Mouse (Mus musculus): Measurements from ENCODE around the gene Rgs11. TPM values are rescaled to one million over a fixed set of nuclear protein-coding genes. Genes with fewer than 3 reads are reported as not detected.

Gene Rgs11
- polyA plus RNA-seq, 1 experiment from 2014 or later: 2.6 TPM

- H3K4me3 ChIP-seq (replicated peaks; ENCODE audit: low read depth, low read length): no peak overlapping the region
- H3K9me3 ChIP-seq (ENCODE audit: control insufficient read depth, low read length): no peaks in the 10 kb centered on the region
- no peak for DNase-seq
- no peaks in the 10 kb centered on the region for H3K4me1 ChIP-seq (ENCODE audit: control insufficient read depth, insufficient read depth, low read length)
- no peak overlapping the region for H3K4me2 ChIP-seq (ENCODE audit: low read length)
- no peaks in the 10 kb centered on the region for H3K27me3 ChIP-seq (ENCODE audit: control insufficient read depth, insufficient read depth, low read length)
- no peak overlapping the region for H3K27ac ChIP-seq (replicated peaks; ENCODE audit: low read depth, low read length)
- H3K36me3 ChIP-seq (ENCODE audit: control insufficient read depth, insufficient read depth, low read length): peaks cover 93% of the 10 kb centered on the region
- H3K9ac ChIP-seq (replicated peaks; ENCODE audit: low read length): no peak overlapping the region
- WGBS: 96% methylated on average over 15 of the region's 15 CpGs
- ATAC-seq (ENCODE audit: low FRiP score, low TSS enrichment): no peak
Observed at GRCm38 (mm10) chr17:26192481-26193190, 10.1 kb upstream of the Rgs11 start.

DNA sequence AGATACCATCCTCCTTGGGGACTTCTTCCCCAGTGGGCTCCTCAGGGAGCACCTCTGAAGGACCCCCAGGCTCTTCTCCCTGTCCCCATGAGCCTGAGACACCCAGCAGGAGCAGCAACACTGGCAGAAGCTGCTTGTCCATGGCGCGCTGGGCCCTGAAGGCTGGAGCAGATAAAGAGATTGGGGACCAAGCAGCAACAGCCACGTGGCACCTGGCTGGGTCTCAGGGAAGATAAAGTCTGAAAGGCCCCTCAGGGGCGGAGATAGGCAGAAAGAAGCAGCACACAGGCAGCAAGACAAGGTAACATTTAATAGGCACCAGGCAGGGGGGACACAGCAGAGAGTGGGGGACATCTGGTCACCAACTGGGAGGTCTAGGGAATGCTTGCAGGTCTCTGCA lies 3.9 kb upstream of the Rgs11 start, which contains the start of gene Pdia2:
Gene Pdia2 (minus strand): TSS at position 196 of the 400 bp plus-strand sequence.
- Histone ChIP-seq H3K9ac (replicated peaks; ENCODE audit: low read length) (no peak within 1 kb of the TSS), H3K4me3 (replicated peaks; ENCODE audit: low read depth, low read length) (no peak within 1 kb of the TSS), H3K27ac (replicated peaks; ENCODE audit: low read depth, low read length) (no peak within 1 kb of the TSS), H3K4me2 (ENCODE audit: low read length) (no peak within 1 kb of the TSS), H3K27me3 (ENCODE audit: control insufficient read depth, insufficient read depth, low read length) (peaks cover 34% of the 10 kb centered on the region), H3K4me1 (ENCODE audit: control insufficient read depth, insufficient read depth, low read length) (peaks cover 13% of the 10 kb centered on the region; the same call in 1 of the 2 replicates), H3K9me3 (ENCODE audit: control insufficient read depth, low read length) (no peaks in the 10 kb centered on the region), H3K36me3 (ENCODE audit: control insufficient read depth, insufficient read depth, low read length) (peaks cover 39% of the 10 kb centered on the region)
- no peak for DNase-seq
- 82% methylated on average over 4 of the region's 4 CpGs for WGBS
- no peak for ATAC-seq (ENCODE audit: low FRiP score, low TSS enrichment)

DNA sequence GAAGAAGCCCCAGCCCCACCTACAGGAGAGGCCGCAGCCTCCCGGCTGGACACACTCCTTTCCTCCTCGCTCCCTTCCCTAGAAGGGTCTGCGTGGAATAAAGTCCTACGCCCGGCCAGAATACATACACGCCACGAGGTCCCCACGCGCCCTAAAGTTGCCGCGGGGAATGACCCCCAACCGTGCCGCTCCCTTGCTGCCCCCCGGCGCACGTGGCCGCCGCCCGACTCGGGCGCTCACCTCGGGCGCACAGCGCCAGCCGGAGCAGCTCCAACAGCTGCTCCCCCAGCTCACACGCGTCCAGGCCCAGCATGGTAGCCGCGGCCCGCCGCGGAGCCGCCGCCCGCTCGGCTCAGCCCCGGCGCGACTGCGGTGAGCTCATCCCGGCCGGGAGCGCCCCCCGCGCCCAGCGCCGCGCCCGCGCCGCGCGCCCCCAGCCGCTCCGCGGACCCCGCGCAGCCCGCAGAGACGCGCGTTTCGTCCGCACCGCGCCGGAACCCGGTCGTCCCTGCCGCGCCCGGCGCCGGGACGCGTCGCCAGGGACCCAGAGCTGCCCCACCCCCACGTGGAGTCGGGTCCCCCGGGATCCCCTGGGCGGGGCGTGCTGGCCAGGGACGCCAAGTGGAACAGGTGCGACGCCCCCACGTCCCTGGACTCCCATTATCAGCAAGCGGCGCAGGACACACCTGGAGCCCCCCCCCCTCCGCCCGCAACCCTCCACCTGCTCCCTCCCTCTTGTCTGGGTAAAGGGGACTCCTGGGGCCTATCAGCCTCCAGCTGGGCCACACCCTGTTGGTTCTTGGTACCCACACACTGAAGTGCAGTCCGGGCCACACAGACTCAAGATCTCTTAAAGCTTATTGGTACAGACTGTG lies 1.7 kb upstream of the Rgs11 start:
- H3K27ac ChIP-seq (replicated peaks; ENCODE audit: low read depth, low read length): no peak overlapping the region
- H3K27me3 ChIP-seq (ENCODE audit: control insufficient read depth, insufficient read depth, low read length): peaks cover 44% of the 10 kb centered on the region
- WGBS: under 1% methylated on average over 80 of the region's 92 CpGs
- H3K4me3 ChIP-seq (replicated peaks; ENCODE audit: low read depth, low read length): peak overlapping the region; percentile 51
- peak overlapping the region; percentile 60 for H3K9ac ChIP-seq (replicated peaks; ENCODE audit: low read length)
- peak; percentile 70 for DNase-seq
- H3K36me3 ChIP-seq (ENCODE audit: control insufficient read depth, insufficient read depth, low read length): peaks cover 19% of the 10 kb centered on the region
- no peaks in the 10 kb centered on the region for H3K9me3 ChIP-seq (ENCODE audit: control insufficient read depth, low read length)
- ATAC-seq (ENCODE audit: low FRiP score, low TSS enrichment): peak; percentile 49
- H3K4me1 ChIP-seq (ENCODE audit: control insufficient read depth, insufficient read depth, low read length): peaks cover 13% of the 10 kb centered on the region; the same call in 1 of the 2 replicates
- H3K4me2 ChIP-seq (ENCODE audit: low read length): peak overlapping the region; percentile 95

DNA sequence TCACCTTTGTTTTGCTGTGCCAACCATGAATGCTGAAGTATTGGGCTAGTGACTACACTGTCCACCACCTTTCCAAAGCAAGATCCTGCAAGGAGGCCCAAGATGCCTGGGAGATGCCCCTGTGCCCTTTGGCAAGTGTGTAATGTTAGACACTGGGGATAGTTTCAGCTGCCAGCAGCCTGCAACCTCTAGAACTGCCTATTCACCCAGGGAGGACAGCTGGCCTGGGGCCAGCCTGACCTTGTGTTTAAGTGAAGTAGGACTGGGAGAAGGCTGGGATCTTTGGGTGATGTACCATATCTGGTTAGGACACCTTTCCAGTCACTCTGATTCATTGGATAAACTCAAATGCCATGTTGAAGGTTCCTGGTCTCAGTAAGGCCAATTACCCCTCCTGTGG lies 753 bp upstream of the Rgs11 start:
- Histone ChIP-seq H3K27ac (replicated peaks; ENCODE audit: low read depth, low read length) (no peak overlapping the region), H3K9me3 (ENCODE audit: control insufficient read depth, low read length) (no peaks in the 10 kb centered on the region), H3K9ac (replicated peaks; ENCODE audit: low read length) (no peak overlapping the region), H3K4me2 (ENCODE audit: low read length) (no peak overlapping the region; the same call in 1 of the 2 replicates), H3K27me3 (ENCODE audit: control insufficient read depth, insufficient read depth, low read length) (peaks cover 44% of the 10 kb centered on the region), H3K4me3 (replicated peaks; ENCODE audit: low read depth, low read length) (no peak overlapping the region), H3K4me1 (ENCODE audit: control insufficient read depth, insufficient read depth, low read length) (peaks cover 13% of the 10 kb centered on the region; the same call in 1 of the 2 replicates), H3K36me3 (ENCODE audit: control insufficient read depth, insufficient read depth, low read length) (peaks cover 10% of the 10 kb centered on the region)
- DNase-seq (no peak), ATAC-seq (ENCODE audit: low FRiP score, low TSS enrichment) (no peak)

DNA sequence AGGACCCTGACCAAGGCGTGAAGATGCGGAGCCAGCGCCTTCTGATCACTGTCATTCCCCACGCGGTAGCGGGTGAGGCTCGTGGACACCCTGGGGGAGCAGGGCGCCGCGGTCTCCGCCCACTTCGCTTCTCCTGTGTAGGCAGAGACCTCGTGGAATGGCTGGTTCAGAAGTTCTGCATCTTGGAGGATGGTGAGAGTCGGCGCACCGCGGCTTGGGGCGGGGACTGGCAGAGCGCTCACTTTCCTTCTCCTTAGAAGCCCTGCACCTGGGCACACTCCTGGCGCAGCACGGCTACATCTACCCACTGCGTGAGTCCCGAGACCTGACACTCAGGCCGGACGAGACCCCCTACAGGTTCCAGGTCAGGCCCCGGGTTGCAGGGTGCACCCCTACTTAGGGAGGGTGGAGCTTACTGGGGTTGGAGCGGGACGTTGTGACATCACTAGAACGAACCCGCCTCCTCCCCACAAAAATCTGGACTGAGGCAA lies 615 bp downstream of the Rgs11 start:
- Histone ChIP-seq H3K36me3 (ENCODE audit: control insufficient read depth, insufficient read depth, low read length) (no peaks in the 10 kb centered on the region), H3K27ac (replicated peaks; ENCODE audit: low read depth, low read length) (no peak overlapping the region), H3K4me1 (ENCODE audit: control insufficient read depth, insufficient read depth, low read length) (peaks cover 13% of the 10 kb centered on the region; the same call in 1 of the 2 replicates), H3K27me3 (ENCODE audit: control insufficient read depth, insufficient read depth, low read length) (peaks cover 44% of the 10 kb centered on the region), H3K4me2 (ENCODE audit: low read length) (peak overlapping the region; percentile 72), H3K9me3 (ENCODE audit: control insufficient read depth, low read length) (no peaks in the 10 kb centered on the region), H3K9ac (replicated peaks; ENCODE audit: low read length) (peak overlapping the region; percentile 40; the same call in 1 of the 2 replicates), H3K4me3 (replicated peaks; ENCODE audit: low read depth, low read length) (peak overlapping the region; percentile 37)
- WGBS: under 1% methylated on average over 30 of the region's 30 CpGs
- ATAC-seq (ENCODE audit: low FRiP score, low TSS enrichment) (no peak), DNase-seq (peak; percentile 42)

- DNase-seq: no peak
- Histone ChIP-seq H3K9ac (replicated peaks; ENCODE audit: low read length) (no peak overlapping the region), H3K4me2 (ENCODE audit: low read length) (no peak overlapping the region), H3K9me3 (ENCODE audit: control insufficient read depth, low read length) (no peaks in the 10 kb centered on the region), H3K4me3 (replicated peaks; ENCODE audit: low read depth, low read length) (no peak overlapping the region), H3K27me3 (ENCODE audit: control insufficient read depth, insufficient read depth, low read length) (peaks cover 39% of the 10 kb centered on the region), H3K27ac (replicated peaks; ENCODE audit: low read depth, low read length) (no peak overlapping the region), H3K4me1 (ENCODE audit: control insufficient read depth, insufficient read depth, low read length) (peaks cover 13% of the 10 kb centered on the region; the same call in 1 of the 2 replicates), H3K36me3 (ENCODE audit: control insufficient read depth, insufficient read depth, low read length) (no peaks in the 10 kb centered on the region)
- 12% methylated on average over 11 of the region's 11 CpGs for WGBS
- no peak for ATAC-seq (ENCODE audit: low FRiP score, low TSS enrichment)
Observed at GRCm38 (mm10) chr17:26204766-26205165, 2.0 kb downstream of the Rgs11 start.

DNA sequence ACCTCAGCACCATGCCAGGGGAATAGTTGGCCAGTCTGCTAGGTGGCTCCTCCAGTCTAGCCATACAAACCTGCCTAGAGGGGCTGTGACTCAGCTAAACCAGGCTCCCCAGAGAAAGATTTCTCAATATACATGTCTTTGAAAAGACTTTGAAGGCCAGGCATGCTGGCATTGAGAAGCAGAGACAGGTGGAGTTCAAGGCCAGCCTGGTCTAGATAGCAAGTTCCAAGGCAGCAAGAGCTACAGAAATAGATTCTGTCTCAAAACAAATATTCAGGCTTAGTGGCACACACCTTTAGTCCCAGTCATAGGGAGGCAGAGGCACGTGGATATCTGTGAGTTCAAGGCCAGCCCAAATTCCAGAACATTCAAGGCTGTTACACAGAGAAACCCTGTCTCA lies 3.6 kb downstream of the Rgs11 start:
- H3K27me3 ChIP-seq (ENCODE audit: control insufficient read depth, insufficient read depth, low read length): peaks cover 35% of the 10 kb centered on the region
- H3K36me3 ChIP-seq (ENCODE audit: control insufficient read depth, insufficient read depth, low read length): no peaks in the 10 kb centered on the region
- peaks cover 11% of the 10 kb centered on the region; the same call in 1 of the 2 replicates for H3K4me1 ChIP-seq (ENCODE audit: control insufficient read depth, insufficient read depth, low read length)
- no peaks in the 10 kb centered on the region for H3K9me3 ChIP-seq (ENCODE audit: control insufficient read depth, low read length)
- no peak overlapping the region for H3K27ac ChIP-seq (replicated peaks; ENCODE audit: low read depth, low read length)
- H3K4me2 ChIP-seq (ENCODE audit: low read length): no peak overlapping the region
- DNase-seq: no peak
- ATAC-seq (ENCODE audit: low FRiP score, low TSS enrichment): no peak
- WGBS: 70% methylated on average over 1 of the region's 1 CpGs
- H3K4me3 ChIP-seq (replicated peaks; ENCODE audit: low read depth, low read length): no peak overlapping the region
- H3K9ac ChIP-seq (replicated peaks; ENCODE audit: low read length): no peak overlapping the region

- H3K4me1 ChIP-seq (ENCODE audit: control insufficient read depth, insufficient read depth, low read length): peaks cover 8% of the 10 kb centered on the region; the same call in 1 of the 2 replicates
- no peak within 1 kb of the TSS for H3K4me3 ChIP-seq (replicated peaks; ENCODE audit: low read depth, low read length)
- no peaks in the 10 kb centered on the region for H3K36me3 ChIP-seq (ENCODE audit: control insufficient read depth, insufficient read depth, low read length)
- H3K4me2 ChIP-seq (ENCODE audit: low read length): no peak within 1 kb of the TSS
- WGBS: 91% methylated on average over 12 of the region's 12 CpGs
- peaks cover 22% of the 10 kb centered on the region for H3K27me3 ChIP-seq (ENCODE audit: control insufficient read depth, insufficient read depth, low read length)
- ATAC-seq (ENCODE audit: low FRiP score, low TSS enrichment) (no peak), DNase-seq (no peak)
- no peaks in the 10 kb centered on the region for H3K9me3 ChIP-seq (ENCODE audit: control insufficient read depth, low read length)
- no peak within 1 kb of the TSS for H3K27ac ChIP-seq (replicated peaks; ENCODE audit: low read depth, low read length)
- no peak within 1 kb of the TSS for H3K9ac ChIP-seq (replicated peaks; ENCODE audit: low read length)
Observed at GRCm38 (mm10) chr17:26207686-26208085, 4.9 kb downstream of the Rgs11 start, which contains the start of gene Arhgdig. TSS of gene Arhgdig (minus strand) at chr17:26207786.
